Mouse (Mus musculus): ENCODE results near the gene Tnik. TPM values are rescaled to one million over a fixed set of nuclear protein-coding genes. Genes with fewer than 3 reads are reported as not detected.

The Tnik gene
- polyA plus RNA-seq, 1 experiment from 2014 or later, result 4.3 TPM

- Histone ChIP-seq H3K4me2 (no peak overlapping the region), H3K36me3 (no peaks in the 10 kb centered on the region), H3K27me3 (no peaks in the 10 kb centered on the region), H3K4me1 (no peaks in the 10 kb centered on the region), H3K9ac (no peak overlapping the region), H3K4me3 (replicated peaks) (no peak overlapping the region), H3K9me3 (replicated peaks) (no peaks in the 10 kb centered on the region), H3K27ac (no peak overlapping the region)
- ATAC-seq (replicated peaks; ENCODE audit: low FRiP score), result no peak
- WGBS, result 72% methylated on average over 6 of the region's 6 CpGs
Measured at GRCm38 (mm10) chr3:28333869-28334268, 70.9 kb downstream of the Tnik start.

GRCm38 (mm10) chr3:28334547-28334946 is 71.5 kb downstream of the Tnik start:
- H3K9ac ChIP-seq, result no peak overlapping the region
- H3K4me3 ChIP-seq (replicated peaks), result no peak overlapping the region
- ATAC-seq (replicated peaks; ENCODE audit: low FRiP score), result no peak
- no peaks in the 10 kb centered on the region for H3K9me3 ChIP-seq (replicated peaks)
- no peaks in the 10 kb centered on the region for H3K27me3 ChIP-seq
- H3K36me3 ChIP-seq, result no peaks in the 10 kb centered on the region
- 93% methylated on average over 1 of the region's 1 CpGs for WGBS
- H3K27ac ChIP-seq, result no peak overlapping the region
- H3K4me1 ChIP-seq, result no peaks in the 10 kb centered on the region
- no peak overlapping the region for H3K4me2 ChIP-seq

- Histone ChIP-seq H3K4me3 (replicated peaks) (no peak overlapping the region), H3K4me1 (no peaks in the 10 kb centered on the region), H3K27ac (no peak overlapping the region), H3K9ac (no peak overlapping the region), H3K36me3 (no peaks in the 10 kb centered on the region), H3K9me3 (replicated peaks) (no peaks in the 10 kb centered on the region), H3K4me2 (no peak overlapping the region), H3K27me3 (no peaks in the 10 kb centered on the region)
- 59% methylated on average over 8 of the region's 8 CpGs for WGBS
- ATAC-seq (replicated peaks; ENCODE audit: low FRiP score), result no peak
Measured at GRCm38 (mm10) chr3:28340071-28340470, 77.1 kb downstream of the Tnik start.

- ATAC-seq (replicated peaks; ENCODE audit: low FRiP score), result no peak
- H3K27me3 ChIP-seq, result no peaks in the 10 kb centered on the region
- H3K4me1 ChIP-seq, result no peaks in the 10 kb centered on the region
- H3K9ac ChIP-seq, result no peak overlapping the region
- no peak overlapping the region for H3K4me2 ChIP-seq
- no peak overlapping the region for H3K4me3 ChIP-seq (replicated peaks)
- WGBS, result 95% methylated on average over 3 of the region's 3 CpGs
- H3K9me3 ChIP-seq (replicated peaks), result no peaks in the 10 kb centered on the region
- H3K36me3 ChIP-seq, result no peaks in the 10 kb centered on the region
- H3K27ac ChIP-seq, result no peak overlapping the region
Measured at GRCm38 (mm10) chr3:28343204-28343603, 80.2 kb downstream of the Tnik start.

GRCm38 (mm10) chr3:28343661-28344060 is 80.6 kb downstream of the Tnik start:
- Histone ChIP-seq H3K27ac (no peak overlapping the region), H3K36me3 (no peaks in the 10 kb centered on the region), H3K27me3 (no peaks in the 10 kb centered on the region), H3K4me2 (no peak overlapping the region), H3K4me3 (replicated peaks) (no peak overlapping the region), H3K4me1 (no peaks in the 10 kb centered on the region), H3K9me3 (replicated peaks) (no peaks in the 10 kb centered on the region), H3K9ac (no peak overlapping the region)
- WGBS, result 79% methylated on average over 2 of the region's 2 CpGs
- ATAC-seq (replicated peaks; ENCODE audit: low FRiP score), result no peak

GRCm38 (mm10) chr3:28345446-28345845 is 82.4 kb downstream of the Tnik start:
- H3K36me3 ChIP-seq, result no peaks in the 10 kb centered on the region
- H3K27me3 ChIP-seq, result no peaks in the 10 kb centered on the region
- no peak overlapping the region for H3K9ac ChIP-seq
- H3K4me1 ChIP-seq, result no peaks in the 10 kb centered on the region
- no peak overlapping the region for H3K4me2 ChIP-seq
- WGBS, result 87% methylated on average over 1 of the region's 1 CpGs
- no peak overlapping the region for H3K27ac ChIP-seq
- ATAC-seq (replicated peaks; ENCODE audit: low FRiP score), result no peak
- H3K4me3 ChIP-seq (replicated peaks), result no peak overlapping the region
- no peaks in the 10 kb centered on the region for H3K9me3 ChIP-seq (replicated peaks)

- 74% methylated on average over 1 of the region's 1 CpGs for WGBS
- no peaks in the 10 kb centered on the region for H3K27me3 ChIP-seq
- no peaks in the 10 kb centered on the region for H3K9me3 ChIP-seq (replicated peaks)
- ATAC-seq (replicated peaks; ENCODE audit: low FRiP score), result no peak
- H3K36me3 ChIP-seq, result no peaks in the 10 kb centered on the region
- H3K4me3 ChIP-seq (replicated peaks), result no peak overlapping the region
- no peak overlapping the region for H3K4me2 ChIP-seq
- no peak overlapping the region for H3K9ac ChIP-seq
- no peaks in the 10 kb centered on the region for H3K4me1 ChIP-seq
- no peak overlapping the region for H3K27ac ChIP-seq
Measured at GRCm38 (mm10) chr3:28345961-28346360, 82.9 kb downstream of the Tnik start.

- no peaks in the 10 kb centered on the region for H3K9me3 ChIP-seq (replicated peaks)
- 83% methylated on average over 4 of the region's 4 CpGs for WGBS
- H3K4me1 ChIP-seq, result no peaks in the 10 kb centered on the region
- H3K27ac ChIP-seq, result no peak overlapping the region
- H3K4me3 ChIP-seq (replicated peaks), result no peak overlapping the region
- no peaks in the 10 kb centered on the region for H3K36me3 ChIP-seq
- no peak for ATAC-seq (replicated peaks; ENCODE audit: low FRiP score)
- H3K27me3 ChIP-seq, result no peaks in the 10 kb centered on the region
- no peak overlapping the region for H3K9ac ChIP-seq
- H3K4me2 ChIP-seq, result no peak overlapping the region
Measured at GRCm38 (mm10) chr3:28346476-28346875, 83.5 kb downstream of the Tnik start.

GRCm38 (mm10) chr3:28348746-28349145 is 85.7 kb downstream of the Tnik start:
- Histone ChIP-seq H3K36me3 (no peaks in the 10 kb centered on the region), H3K4me1 (no peaks in the 10 kb centered on the region), H3K9me3 (replicated peaks) (no peaks in the 10 kb centered on the region), H3K9ac (no peak overlapping the region), H3K27ac (no peak overlapping the region), H3K4me2 (no peak overlapping the region), H3K27me3 (no peaks in the 10 kb centered on the region), H3K4me3 (replicated peaks) (no peak overlapping the region)
- 86% methylated on average over 1 of the region's 1 CpGs for WGBS
- no peak for ATAC-seq (replicated peaks; ENCODE audit: low FRiP score)

- Histone ChIP-seq H3K9me3 (replicated peaks) (no peaks in the 10 kb centered on the region), H3K27ac (no peak overlapping the region), H3K4me3 (replicated peaks) (no peak overlapping the region), H3K9ac (no peak overlapping the region), H3K4me1 (no peaks in the 10 kb centered on the region), H3K36me3 (no peaks in the 10 kb centered on the region), H3K4me2 (no peak overlapping the region), H3K27me3 (no peaks in the 10 kb centered on the region)
- 82% methylated on average over 10 of the region's 10 CpGs for WGBS
- no peak for ATAC-seq (replicated peaks; ENCODE audit: low FRiP score)
Measured at GRCm38 (mm10) chr3:28350147-28350801, 87.3 kb downstream of the Tnik start.

- H3K27ac ChIP-seq, result no peak overlapping the region
- no peak overlapping the region for H3K9ac ChIP-seq
- 74% methylated on average over 2 of the region's 2 CpGs for WGBS
- no peaks in the 10 kb centered on the region for H3K9me3 ChIP-seq (replicated peaks)
- no peak overlapping the region for H3K4me2 ChIP-seq
- ATAC-seq (replicated peaks; ENCODE audit: low FRiP score), result no peak
- H3K4me3 ChIP-seq (replicated peaks), result no peak overlapping the region
- H3K27me3 ChIP-seq, result no peaks in the 10 kb centered on the region
- no peaks in the 10 kb centered on the region for H3K4me1 ChIP-seq
- H3K36me3 ChIP-seq, result no peaks in the 10 kb centered on the region
Measured at GRCm38 (mm10) chr3:28358391-28358790, 95.4 kb downstream of the Tnik start.

GRCm38 (mm10) chr3:28359138-28359537 is 96.1 kb downstream of the Tnik start:
- no peak for ATAC-seq (replicated peaks; ENCODE audit: low FRiP score)
- 67% methylated on average over 6 of the region's 6 CpGs for WGBS
- Histone ChIP-seq H3K9me3 (replicated peaks) (0 out of 2 replicates have a peak, but pooled peaks cover under 1% of the 10 kb centered on the region), H3K27me3 (no peaks in the 10 kb centered on the region), H3K4me2 (no peak overlapping the region), H3K27ac (no peak overlapping the region), H3K4me3 (replicated peaks) (no peak overlapping the region), H3K4me1 (no peaks in the 10 kb centered on the region), H3K36me3 (no peaks in the 10 kb centered on the region), H3K9ac (no peak overlapping the region)

- Histone ChIP-seq H3K36me3 (no peaks in the 10 kb centered on the region), H3K4me2 (no peak overlapping the region), H3K9me3 (replicated peaks) (0 out of 2 replicates have a peak, but pooled peaks cover 2% of the 10 kb centered on the region), H3K4me3 (replicated peaks) (no peak overlapping the region), H3K4me1 (no peaks in the 10 kb centered on the region), H3K27ac (no peak overlapping the region), H3K27me3 (no peaks in the 10 kb centered on the region), H3K9ac (no peak overlapping the region)
- no peak for ATAC-seq (replicated peaks; ENCODE audit: low FRiP score)
- WGBS, result 95% methylated on average over 6 of the region's 6 CpGs
Measured at GRCm38 (mm10) chr3:28361056-28361455, 98.0 kb downstream of the Tnik start.

Measured in kidney, embryonic 15.5 days (tissue).